Mouse (Mus musculus) embryo, embryonic 10 days (tissue): ENCODE measurements around the gene Maml3.

Experiments used
- DNase-seq: peaks from one replicate; pipeline ENCODE4 v3.0.0-alpha.2; 2015; ENCODE audit warnings: low spot score

Maml3 gene

DNA sequence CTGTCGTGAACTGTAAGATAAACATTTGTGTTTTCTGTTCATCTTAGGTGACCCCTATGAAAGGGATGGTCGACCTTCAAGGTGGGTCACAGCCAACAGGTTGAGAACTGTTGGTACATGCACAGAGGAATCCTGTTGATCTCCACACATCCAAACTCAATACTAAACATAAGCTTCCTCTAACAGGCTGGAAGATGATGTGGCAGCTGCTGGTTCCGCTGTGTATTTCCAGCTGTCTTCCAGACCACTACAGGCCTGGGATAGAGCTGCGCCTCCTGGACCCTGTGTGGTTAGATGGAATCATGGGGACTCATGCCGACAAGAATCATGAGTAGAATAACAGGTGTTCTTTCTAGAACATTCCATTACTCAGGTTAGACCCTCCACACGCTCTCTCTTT, 101.2 kb downstream of the Maml3 start:
- DNase-seq: no peak

DNA sequence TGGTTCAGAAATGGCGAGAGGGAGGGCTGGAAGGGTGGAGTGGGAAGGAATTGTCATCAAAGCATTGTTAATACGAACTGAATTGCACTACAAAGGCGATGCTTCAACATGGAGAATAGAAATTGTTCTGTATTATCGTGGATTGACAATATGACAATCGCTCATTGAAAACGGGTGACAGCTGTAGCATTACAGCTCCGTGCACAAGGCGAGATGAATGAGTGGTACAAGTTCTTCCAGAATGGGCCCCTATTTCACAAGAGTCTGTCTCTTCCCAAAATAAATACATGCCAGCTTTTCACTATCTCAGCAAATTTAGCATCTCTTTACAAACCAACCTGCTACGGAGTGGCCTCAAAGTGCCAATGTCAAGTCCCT, 103.4 kb downstream of the Maml3 start:
- DNase-seq: no peak

DNA sequence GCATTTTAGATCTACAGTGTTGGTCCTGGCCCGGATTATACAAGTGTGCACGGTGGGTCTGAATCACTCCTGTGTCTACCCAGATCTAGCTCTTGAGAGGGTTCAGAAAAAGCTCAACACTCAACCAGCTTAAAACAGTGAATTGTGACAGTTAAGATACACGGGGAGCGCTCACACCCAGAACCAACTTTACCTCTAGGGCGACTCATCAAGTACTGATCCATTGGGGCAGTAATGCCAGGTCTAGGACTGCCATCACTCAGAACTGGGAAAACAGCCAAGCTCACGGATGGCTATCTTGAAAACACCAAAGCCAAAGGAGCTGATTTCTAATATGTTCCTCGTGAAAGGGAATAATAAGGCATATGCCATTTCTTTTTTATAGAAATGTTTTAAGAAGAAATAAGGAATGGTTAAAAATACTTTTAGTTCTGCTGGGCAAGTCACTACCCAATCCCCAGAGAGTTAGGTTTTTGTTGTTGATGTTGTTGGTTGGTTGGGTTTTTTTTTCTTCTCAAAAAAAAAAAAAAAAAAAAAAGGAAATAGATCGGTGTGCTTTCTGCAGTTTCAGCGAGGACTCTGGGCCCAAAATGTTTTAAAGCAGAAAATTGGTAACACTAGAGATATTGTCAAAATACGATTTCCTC, 103.9 kb downstream of the Maml3 start:
- DNase-seq: no peak

DNA sequence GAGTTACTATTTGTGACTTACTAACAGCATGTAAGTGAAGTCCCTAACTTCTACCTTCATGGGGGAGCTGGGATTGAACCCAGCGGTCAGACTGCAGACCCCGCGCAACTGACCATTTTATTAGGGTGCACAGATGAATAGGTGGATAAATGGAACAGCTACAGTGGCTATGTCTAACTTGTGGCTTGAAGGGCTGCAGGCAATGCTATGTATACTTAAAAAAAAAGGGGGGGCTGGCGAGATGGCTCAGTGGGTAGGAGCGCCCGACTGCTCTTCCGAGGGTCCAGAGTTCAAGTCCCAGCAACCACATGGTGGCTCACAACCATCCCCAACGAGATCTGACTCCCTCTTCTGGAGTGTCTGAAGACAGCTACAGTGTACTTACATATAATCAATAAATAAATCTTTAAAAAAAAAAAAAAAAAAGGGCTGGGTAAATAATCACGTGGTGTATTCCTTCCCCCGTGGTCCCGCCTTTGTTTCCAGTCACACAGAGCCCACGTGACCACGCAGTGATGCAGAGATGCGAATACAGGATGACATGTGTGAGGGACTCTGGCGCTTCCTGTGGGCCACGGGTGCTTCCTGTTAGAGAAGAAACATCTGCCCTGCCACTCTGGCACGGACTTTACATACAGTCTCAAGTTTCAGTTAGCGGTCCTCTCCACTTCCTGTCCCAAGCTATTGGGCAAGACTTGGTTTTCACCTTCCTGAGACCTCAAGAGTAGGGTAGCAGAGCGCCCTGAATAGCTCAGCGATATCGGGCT, 105.0 kb downstream of the Maml3 start:
- no peak for DNase-seq

DNA sequence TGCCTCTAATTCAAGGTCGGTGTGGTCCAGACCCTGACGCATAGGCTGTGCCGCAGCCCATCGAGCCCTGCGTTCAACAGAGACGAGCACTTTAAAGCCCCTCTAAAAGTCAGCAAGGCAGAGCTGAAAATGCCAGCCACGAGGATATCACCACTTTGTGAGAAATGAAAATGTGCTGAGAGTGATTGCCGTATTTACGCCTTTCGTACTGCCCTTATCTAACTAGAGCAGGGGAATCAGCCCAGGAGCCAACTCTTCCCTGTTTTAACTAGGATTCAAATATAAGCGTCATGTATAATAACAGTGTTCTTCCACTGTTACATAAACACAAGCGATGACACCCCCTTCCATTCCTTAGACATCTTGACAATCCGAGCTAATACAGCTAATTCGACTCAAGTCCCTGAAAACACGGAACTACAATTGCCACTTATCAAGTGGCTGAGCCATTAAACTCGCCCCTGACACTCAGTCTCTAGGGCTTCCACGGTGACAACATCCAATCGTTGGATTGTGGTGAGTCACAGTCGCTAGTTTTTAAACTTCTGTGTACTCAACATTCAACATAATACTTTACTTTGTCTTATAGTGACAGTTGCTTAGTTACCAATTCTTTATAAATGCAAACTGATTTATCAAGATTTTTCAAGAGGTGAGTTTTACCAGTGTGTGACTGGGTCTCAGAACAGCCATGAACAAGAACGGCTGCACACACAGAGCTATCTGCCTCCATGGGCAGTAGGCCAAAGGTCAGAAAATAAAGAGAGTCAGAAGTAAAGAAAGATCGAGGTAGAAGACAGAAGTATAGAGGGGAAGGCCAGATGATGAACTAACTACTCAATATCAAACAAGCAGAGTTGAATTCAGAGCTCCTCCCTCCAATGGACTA, 106.1 kb downstream of the Maml3 start:
- no peak for DNase-seq

DNA sequence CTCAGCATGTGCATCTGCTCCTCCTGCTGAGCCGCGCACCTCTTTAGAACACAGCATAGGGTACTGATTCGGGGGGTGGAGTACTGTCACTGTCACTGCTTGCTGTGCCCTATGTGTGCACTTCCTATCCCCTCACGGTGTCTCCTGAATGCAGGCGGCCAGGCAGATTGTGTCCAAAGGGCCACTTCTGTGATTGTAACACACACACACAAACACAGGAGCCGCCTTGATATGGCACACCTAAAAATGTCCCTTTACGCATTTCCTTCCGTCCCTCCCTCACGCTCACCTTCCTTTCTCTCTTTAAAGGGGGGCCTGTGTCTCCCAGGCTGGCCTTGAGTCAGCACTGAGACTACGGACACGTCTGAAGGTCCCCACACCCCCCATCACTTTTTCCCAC, 107.3 kb downstream of the Maml3 start:
- DNase-seq: no peak

DNA sequence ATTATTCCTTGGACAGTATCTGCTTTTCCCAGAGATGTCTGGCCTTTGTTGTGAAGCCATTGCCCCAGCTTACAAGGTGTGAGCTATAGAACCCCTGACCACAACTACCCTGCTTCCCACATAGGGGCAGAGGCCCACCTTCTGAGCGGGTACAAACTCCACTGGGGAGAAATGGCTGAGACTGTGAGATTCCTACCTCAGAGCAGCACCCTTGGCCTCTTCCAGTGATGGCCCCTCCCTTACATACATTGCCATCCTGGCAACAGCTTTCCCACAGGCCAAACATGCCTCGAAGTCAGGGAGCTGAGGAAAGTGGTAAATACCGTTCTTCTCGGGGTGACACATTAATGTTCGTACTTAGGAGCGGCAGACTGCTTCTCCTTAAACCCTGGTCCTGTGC, 118.4 kb downstream of the Maml3 start:
- no peak for DNase-seq

DNA sequence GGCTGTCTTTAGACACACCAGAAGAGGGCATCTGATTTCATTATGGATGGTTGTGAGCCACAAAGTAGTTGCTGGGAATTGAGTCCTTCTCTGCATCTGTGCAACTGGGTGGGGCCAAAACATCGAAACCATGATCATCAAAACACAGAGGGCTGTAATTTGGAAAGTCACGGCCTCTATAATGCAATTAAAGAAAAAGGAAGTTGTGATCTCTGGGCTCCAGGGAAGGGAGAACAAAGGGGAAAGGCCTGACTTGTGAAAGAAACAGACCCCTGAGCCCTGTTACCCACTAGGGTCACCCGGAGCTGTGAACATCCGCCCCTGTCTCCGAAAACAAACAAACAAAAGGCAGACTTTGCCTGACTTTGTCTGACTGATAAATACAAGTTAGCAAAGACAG, 123.4 kb downstream of the Maml3 start:
- DNase-seq: no peak

DNA sequence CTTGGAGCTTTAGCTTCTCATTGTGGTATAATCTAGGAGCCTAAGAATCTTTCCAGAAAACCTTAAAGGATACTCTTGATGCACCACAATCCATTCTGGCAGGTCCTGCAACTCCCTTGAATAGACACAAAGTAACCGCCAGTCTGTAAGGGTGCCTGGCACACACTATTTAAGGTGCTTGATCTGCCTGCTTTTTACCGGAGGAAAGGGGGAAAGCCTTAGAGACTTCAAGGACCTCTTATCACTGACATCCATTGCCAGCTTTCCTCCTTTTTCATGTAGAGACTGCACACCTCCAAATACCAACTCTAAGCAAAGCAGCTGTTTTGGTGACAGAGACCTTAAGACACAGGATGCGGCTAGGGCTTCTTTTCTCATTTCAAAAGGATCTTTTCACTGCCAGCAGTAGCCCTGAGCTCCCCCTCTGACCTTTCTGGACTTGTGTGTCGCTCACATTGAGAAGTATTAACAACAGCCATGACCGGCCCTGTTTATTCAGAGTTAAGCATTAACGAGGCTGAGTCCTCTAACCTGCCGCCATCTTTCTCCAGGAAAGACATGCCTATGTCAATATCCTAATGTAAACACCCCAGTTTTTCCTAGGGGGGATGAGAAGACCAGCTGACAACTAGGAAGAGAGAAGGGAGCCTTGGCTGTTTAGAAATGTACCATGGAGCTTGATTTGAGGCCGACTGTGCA, 127.1 kb downstream of the Maml3 start:
- DNase-seq: peak; percentile 49

DNA sequence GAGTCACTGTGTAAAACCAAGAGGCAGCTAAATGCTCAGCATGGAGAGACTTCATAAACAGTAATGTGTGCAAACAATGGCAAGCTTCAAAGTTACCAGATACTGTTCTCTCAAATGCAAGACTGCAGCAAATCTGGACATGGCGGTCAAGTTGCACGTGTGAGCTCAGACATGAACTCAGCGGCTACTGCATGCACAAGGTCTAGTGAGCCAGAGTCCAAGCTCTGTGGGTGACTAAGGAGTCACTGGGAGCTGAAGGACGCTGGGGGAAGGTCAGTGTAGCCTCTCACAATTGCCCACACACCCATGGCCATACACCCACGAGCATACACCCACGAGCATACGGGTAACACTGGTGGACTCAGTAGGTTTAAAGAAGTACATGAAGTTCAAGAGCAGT, 130.3 kb downstream of the Maml3 start:
- no peak for DNase-seq

DNA sequence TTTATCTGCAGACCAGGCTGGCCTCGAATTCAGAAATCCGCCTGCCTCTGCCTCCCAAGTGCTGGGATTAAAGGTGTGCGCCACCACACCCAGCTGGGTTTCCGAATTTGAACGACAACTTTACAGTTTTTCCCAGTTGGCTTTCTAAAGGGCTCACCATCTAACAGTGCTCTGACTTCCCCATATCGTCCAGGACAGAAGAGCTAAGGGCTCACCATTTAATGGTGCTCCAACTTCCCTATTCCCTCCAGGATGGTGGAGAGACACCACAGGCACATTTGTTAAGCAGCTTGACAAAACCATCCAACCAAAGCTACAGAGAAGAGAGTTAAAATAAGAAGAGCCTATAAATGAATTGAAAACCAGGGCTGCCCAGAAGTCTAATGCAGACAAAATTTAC, 130.7 kb downstream of the Maml3 start:
- DNase-seq: no peak

DNA sequence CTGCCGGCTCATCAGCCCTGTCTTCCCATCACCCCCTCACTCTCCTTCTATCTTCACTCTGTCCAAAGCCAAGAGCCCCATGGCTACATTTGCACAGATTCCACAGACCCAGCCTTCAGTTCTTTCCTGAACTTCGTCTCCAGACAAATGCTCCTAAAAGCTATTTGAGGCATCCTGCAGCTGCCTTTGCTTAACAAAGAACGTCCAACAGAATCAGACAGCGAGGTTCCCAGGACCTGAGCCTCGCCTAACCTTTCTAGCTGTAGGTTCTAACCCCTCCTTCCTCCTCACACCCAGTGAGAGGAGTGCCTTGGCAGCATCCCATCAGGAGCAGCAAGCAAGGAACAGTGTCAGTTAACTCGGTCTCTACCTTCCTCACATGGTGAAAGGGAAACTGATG, 132.3 kb downstream of the Maml3 start:
- no peak for DNase-seq

DNA sequence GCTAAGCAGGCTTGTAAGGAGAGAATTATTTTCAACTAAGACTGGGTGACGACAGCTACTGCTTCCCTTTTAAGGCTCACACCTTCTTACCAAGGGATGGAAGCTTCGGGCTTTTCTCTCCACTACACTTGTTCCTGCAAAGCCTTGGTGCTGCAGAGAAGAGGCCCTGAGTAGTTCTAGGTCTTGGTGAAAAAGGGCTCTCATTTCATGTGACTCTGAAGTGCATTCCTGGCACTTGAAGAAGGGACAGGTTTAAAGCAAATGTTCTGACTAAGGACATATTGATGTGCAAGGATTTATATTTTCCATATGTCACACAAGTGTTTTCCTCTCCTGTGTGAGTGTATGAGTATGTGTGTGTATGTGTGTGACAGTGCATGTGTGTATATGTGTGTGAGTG, 134.4 kb downstream of the Maml3 start:
- no peak for DNase-seq

DNA sequence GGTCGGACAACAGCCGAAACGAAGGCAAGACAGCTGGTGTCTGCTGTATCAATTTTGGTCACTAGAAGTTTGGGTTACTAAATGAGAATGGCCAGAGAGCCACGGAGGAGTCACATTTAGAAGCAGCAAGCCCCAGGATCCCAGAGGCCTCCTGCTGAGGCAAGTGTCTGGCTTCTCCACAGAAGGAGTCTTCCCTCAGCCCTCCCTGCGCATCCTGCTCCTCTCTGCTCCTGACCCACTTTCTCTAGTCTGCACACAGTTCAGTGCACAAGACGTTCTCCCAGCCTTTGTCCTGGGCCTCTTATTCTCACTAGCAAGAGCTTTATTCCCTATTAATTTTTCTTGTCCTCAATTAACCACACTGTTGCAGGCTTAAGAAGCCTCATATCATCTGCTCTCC, 135.4 kb downstream of the Maml3 start:
- DNase-seq: no peak

DNA sequence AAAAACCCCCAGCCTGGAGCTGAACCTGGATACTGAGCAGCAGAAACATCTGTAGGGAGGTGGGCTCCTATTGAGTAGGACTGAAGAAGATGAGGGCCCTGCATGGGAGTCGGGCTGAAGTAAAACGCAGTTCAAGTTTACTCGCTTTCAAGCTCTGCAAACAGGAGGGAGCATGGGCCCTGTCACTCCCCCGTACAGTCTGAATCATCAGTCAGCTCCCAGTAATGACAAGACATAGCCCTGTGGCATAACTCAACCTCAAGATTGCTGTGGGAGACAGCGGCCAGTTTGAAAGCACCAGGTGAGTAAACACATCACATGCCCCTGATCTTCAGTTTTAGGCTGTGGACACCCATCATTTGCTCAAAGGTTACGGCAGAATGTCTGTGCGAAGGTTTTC, 139.0 kb downstream of the Maml3 start:
- DNase-seq: no peak

DNA sequence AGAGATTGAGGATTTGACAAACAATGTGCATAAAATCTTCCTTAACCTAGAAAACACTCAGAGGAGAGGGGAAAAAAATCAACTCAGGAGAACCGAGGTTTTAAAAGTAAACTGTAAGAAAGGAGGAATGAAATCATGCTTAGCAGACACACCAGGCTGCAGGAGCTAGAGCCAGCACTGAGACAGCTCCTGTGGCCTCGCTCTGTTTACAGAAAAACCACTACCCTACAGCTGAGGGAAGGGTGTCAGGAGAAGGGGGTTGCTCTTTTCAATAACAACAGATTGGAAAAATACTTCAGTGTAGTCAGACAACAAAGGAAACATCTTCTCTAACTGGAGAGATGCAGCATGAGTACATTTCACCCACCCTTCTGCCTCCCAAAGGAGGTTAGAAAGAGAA, 139.4 kb downstream of the Maml3 start:
- DNase-seq: no peak

DNA sequence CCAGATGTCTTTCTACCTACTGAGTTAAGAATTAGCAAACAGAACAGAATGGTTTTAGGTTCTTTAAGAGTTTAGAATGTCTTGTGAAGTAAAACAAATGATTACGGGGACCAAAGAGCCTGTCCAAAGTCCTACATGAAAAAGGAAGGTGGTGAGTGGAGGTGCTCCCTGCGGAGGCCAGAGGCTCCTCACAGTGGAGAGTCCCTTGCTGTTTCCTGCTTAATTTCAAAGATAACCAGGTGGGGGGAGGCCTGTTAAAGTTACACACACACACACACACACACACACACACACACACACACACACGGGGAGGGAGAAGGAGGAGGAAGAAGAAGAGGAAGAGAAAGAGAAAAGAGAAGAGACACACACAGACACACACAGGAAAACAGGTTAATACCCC, 139.9 kb downstream of the Maml3 start:
- no peak for DNase-seq

DNA sequence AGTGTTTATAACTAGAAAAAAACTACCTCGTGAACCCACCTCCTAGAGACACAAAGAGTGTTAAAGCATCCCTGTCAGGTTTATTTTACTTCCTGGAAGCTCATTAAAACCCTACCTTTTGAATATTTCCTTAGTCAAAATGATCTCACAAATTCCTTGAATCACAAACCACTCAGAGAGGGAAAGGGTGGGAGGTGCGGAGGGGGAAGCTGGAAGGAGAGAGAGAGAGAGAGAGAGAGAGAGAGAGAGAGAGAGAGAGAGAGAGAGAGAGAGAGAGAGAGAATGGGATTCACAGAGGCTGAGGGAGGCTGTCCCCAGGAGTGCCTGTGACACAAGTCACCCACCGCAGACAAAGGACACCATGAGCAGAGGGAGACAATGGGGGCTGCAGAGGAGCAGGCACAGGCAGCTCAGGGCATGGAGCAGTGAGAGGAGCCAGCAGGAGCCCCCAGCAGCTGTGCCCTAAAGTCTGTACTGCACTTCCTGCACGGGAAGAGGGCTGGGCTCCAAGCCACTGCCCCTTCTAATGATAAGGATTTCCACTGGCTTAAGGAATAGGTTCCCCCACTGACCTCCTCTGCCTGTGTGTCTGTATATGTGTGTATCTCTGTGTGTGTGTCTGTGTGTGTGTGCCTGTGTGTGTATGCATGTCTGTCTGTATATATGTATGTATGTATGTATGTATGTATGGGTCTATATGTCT, 140.8 kb downstream of the Maml3 start:
- DNase-seq: peak; percentile 49

DNA sequence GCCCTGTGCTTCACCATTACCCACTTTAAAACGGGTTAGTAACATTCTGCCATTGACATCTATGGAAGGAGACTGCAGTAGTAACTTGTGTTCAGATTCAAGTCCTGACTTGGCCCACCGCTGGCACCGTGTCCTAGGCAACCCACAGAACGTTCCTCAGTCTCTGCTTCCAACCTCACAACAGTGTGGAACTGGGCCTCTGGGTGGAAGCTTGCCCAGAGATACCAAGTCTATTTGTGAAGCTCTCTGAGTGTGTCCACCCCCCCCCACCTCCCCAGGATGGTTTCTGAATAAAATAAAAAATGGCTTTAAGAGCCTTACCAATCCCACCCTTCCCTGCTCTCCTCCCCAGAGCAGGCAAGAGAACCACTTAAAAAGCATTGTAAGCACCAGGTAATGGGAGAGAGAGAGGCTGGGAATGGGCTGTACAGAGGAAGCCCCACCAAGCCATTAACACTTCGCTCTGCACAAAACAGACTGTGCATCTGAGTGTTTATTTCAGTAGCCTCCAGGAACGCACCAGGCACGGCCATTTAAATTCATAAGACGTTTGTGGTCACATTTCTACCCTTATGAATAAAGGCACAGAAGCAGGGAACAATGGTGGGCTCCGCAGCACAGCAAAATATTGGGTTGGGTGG, 141.6 kb downstream of the Maml3 start:
- DNase-seq: no peak

DNA sequence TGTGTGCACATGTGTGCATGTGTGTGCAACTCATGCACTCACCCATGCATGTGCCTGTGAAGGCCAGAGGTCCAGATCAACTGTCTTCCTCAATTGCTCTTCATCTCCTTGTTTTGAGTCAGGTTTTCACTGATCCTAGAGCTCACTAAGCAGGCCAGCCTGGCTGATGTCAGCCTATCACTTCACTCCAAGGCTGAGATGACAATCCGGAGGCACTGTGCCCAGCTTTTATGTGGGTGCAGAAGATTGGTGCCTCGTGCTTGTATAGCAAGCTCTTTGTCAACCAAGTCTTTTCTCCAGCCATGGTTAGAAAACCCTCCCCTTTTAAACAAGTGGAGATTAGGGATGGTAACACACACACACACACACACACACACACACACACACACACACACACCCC, 146.1 kb downstream of the Maml3 start:
- DNase-seq: no peak

DNA sequence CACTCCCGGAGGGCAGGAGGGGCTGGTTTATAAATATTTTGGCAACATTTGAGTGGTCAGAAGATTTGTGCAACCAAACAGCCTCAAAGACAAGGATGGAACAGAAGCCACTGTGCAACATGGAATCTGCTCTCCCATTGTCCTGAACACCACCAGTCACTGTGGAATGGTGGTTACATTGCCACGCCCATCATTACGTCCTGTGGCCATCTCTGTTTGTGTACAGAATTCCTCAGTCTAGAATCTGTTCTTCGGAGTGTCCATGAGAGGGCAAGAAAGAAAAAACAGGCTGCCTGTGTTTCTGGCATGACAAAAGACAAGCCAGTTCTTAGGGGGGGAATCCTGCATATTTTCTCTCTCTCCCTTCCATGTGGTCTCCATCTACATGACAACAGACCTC, 150.4 kb downstream of the Maml3 start:
- DNase-seq: no peak
